Mouse (Mus musculus) stomach, embryonic 14.5 days (tissue): ENCODE measurements around the gene Mfn1. TPM values are rescaled to one million over a fixed set of nuclear protein-coding genes. Genes with fewer than 3 reads are reported as not detected.

ENCODE experiments used
- ATAC-seq: fragments of 200-750 bp; cut with Nextera tagmentation; 2 replicates; pipeline ENCODE4 v1.8.0; 2017; ENCODE audit warnings: low read depth, moderate TSS enrichment; ENCODE audit not compliant: insufficient number of reproducible peaks, insufficient read depth, low FRiP score
- H3K27ac ChIP-seq: fragments of 300-500 bp; sonication (generic); 2 replicates; pipeline ENCODE4 v1.5.1; 2014; ENCODE audit warnings: mild to moderate bottlenecking, low read length, moderate library complexity, mixed read lengths
- H3K27me3 ChIP-seq: fragments of 300-500 bp; sonication (generic); 2 replicates; pipeline ENCODE4 v1.6.1; 2014; ENCODE audit warnings: low read length, control low read depth, mixed read lengths; ENCODE audit not compliant: control insufficient read depth, insufficient read depth
- H3K36me3 ChIP-seq: fragments of 300-500 bp; sonication (generic); 2 replicates; pipeline ENCODE4 v1.6.1; 2014; ENCODE audit warnings: mild to moderate bottlenecking, control low read depth, low read length, moderate library complexity, mixed read lengths; ENCODE audit not compliant: control insufficient read depth, insufficient read depth
- H3K4me1 ChIP-seq: fragments of 300-500 bp; sonication (generic); 2 replicates; pipeline ENCODE4 v1.6.1; 2014; ENCODE audit warnings: low read length, control low read depth, mixed read lengths; ENCODE audit not compliant: control insufficient read depth, insufficient read depth
- H3K4me2 ChIP-seq: fragments of 300-500 bp; sonication (generic); replicated peaks from 2 replicates; pipeline ENCODE4 v1.6.1; 2014; ENCODE audit warnings: low read depth, low read length, control low read depth
- H3K4me3 ChIP-seq: fragments of 300-500 bp; sonication (generic); 2 replicates; pipeline ENCODE4 v1.5.1; 2014; ENCODE audit warnings: low read depth, low read length, control low read depth
- H3K9ac ChIP-seq: fragments of 300-500 bp; sonication (generic); replicated peaks from 2 replicates; pipeline ENCODE4 v1.6.1; 2014; ENCODE audit warnings: low read depth, mild to moderate bottlenecking, control low read depth, low read length, moderate library complexity, mixed read lengths
- H3K9me3 ChIP-seq: fragments of 300-500 bp; sonication (generic); 2 replicates; pipeline ENCODE4 v1.6.1; 2016; ENCODE audit warnings: low read depth, low read length, control low read depth; ENCODE audit not compliant: control insufficient read depth
- WGBS: fragments of 180-500 bp; shearing (Covaris S2); extraction: QIAGEN DNeasy Blood & Tissue Kit; methylation state at CpG from one replicate; pipeline ENCODE4 v1.1.7; 2014; 5-methylcytosine and 5-hydroxymethylcytosine counted together
- polyA plus RNA-seq: library from polyadenylated mRNA; unstranded; fragments of >200 nt; fragmentation: Nextera tagmentation; extraction: Ambion mirVana; gene quantifications from 2 replicates; pipeline ENCODE4 v1.2.1, GENCODE M21; 2014

The Mfn1 gene
- polyA plus RNA-seq, 1 experiment from 2014 or later, result 30.3 TPM

DNA sequence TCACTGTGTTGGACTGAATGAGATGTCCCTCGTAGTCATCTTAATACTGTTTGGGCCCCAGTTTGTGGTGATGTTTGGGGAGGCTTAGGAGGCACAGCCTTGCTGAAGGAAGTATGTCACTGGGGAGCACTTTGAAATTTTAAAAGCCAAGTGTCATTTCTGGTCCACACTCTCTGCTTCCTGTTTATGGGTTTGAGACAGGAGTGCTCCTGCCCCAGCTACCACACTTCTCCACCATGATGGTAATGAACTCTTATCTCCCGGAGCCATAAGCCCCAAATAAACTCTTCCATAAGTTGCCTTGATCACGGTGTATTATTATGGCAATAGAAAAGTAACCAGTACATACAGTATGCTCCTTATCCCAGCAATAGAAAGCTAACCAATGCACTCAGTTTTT lies 92.8 kb downstream of the Mfn1 start:
- Histone ChIP-seq H3K4me2 (no peak overlapping the region), H3K4me3 (no peak overlapping the region), H3K9me3 (no peaks in the 10 kb centered on the region), H3K4me1 (no peaks in the 10 kb centered on the region), H3K36me3 (no peaks in the 10 kb centered on the region), H3K9ac (no peak overlapping the region), H3K27ac (no peak overlapping the region), H3K27me3 (no peaks in the 10 kb centered on the region)
- ATAC-seq, result no peak
- 81% methylated on average over 3 of the region's 3 CpGs for WGBS

GRCm38 (mm10) chr3:32628141-32628540 lies 98.9 kb downstream of the Mfn1 start:
- H3K36me3 ChIP-seq, result no peaks in the 10 kb centered on the region
- no peak overlapping the region for H3K27ac ChIP-seq
- no peaks in the 10 kb centered on the region for H3K27me3 ChIP-seq
- H3K4me3 ChIP-seq, result no peak overlapping the region
- no peak overlapping the region for H3K4me2 ChIP-seq
- no peaks in the 10 kb centered on the region for H3K4me1 ChIP-seq
- H3K9ac ChIP-seq, result no peak overlapping the region
- WGBS, result 82% methylated on average over 7 of the region's 7 CpGs
- no peak for ATAC-seq
- H3K9me3 ChIP-seq, result no peaks in the 10 kb centered on the region

Other genes starting within 250 kb of the Mfn1 start
- 10.1 and 10.6 TPM in 2 replicates for gene Zmat3, start 163.5 kb upstream of the Mfn1 start, polyA plus RNA-seq
- 14.4 and 23.1 TPM in 2 replicates for gene Pik3ca, start 131.8 kb upstream of the Mfn1 start, polyA plus RNA-seq
- 0.20 TPM in 1 of 2 replicates, not detected in the other for gene Kcnmb3, start 37.2 kb upstream of the Mfn1 start, polyA plus RNA-seq
- 39.8 and 46.5 TPM in 2 replicates for gene Zfp639, start 19.2 kb upstream of the Mfn1 start, polyA plus RNA-seq
- 74.8 and 80.4 TPM in 2 replicates for gene Gnb4, start 87.1 kb downstream of the Mfn1 start, polyA plus RNA-seq
- gene Actl6a, start 176.8 kb downstream of the Mfn1 start, polyA plus RNA-seq, result 151 and 154 TPM in 2 replicates
- gene Ndufb5, start 207.5 kb downstream of the Mfn1 start, polyA plus RNA-seq, result 317 and 331 TPM in 2 replicates
- gene Mrpl47, start 208.1 kb downstream of the Mfn1 start, polyA plus RNA-seq, result 31.0 and 33.7 TPM in 2 replicates